ENCODE assay signal across 8 mouse cellular contexts in genomic region chr8:70352657-70353151, GRCm38 (mm10). TPM values are rescaled to one million over a fixed set of nuclear protein-coding genes. Genes with fewer than 3 reads are reported as not detected.
A peak's percentile ranks its signal among the peaks of the same experiment; 100 is the strongest.
DNase-seq lines count a peak whose midpoint lies in the region; ATAC-seq and TF ChIP-seq lines count a peak whose summit lies in the region.

No protein-coding gene starts in this region.

- under 1% methylated on average over 50 of the region's 64 CpGs for WGBS in lung, embryonic 16.5 days
- WGBS in bone marrow, adult 2 months = under 1% methylated on average over 64 of the region's 64 CpGs
- WGBS in limb, embryonic 13.5 days = 0% methylated on average over 56 of the region's 64 CpGs
- WGBS in olfactory bulb, adult 2 months = under 1% methylated on average over 62 of the region's 64 CpGs

- H3K9me3 ChIP-seq in lung, embryonic 16.5 days (ENCODE audit: control insufficient read depth, low read length) = no peaks in the 10 kb centered on the region
- H3K9me3 ChIP-seq in limb, embryonic 13.5 days = no peaks in the 10 kb centered on the region

- H3K27me3 ChIP-seq in lung, embryonic 16.5 days (ENCODE audit: control insufficient read depth, insufficient read depth, low read depth, low read length) = no peaks in the 10 kb centered on the region
- H3K27me3 ChIP-seq in limb, embryonic 13.5 days = no peaks in the 10 kb centered on the region

- peak overlapping the region; percentile 99 for H3K9ac ChIP-seq in lung, embryonic 16.5 days (ENCODE audit: low read length)
- H3K9ac ChIP-seq in limb, embryonic 13.5 days = peak overlapping the region; percentile 99

- peak overlapping the region; percentile 76 for H3K4me2 ChIP-seq in lung, embryonic 16.5 days (ENCODE audit: low read depth, low read length)
- H3K4me2 ChIP-seq in limb, embryonic 13.5 days (replicated peaks) = peak overlapping the region; percentile 100

- DNase-seq in lung, adult 18-20 months = no peak
- DNase-seq in heart, postnatal 4 days = peak; percentile 71
- no peak for DNase-seq in right cerebral cortex, postnatal 4 days
- DNase-seq in adrenal gland, adult 8-10 months = no peak

- peak; percentile 52 for ATAC-seq in lung, embryonic 16.5 days (ENCODE audit: low read depth)
- ATAC-seq in limb, embryonic 13.5 days (ENCODE audit: low FRiP score, low read depth) = peak; percentile 49; the same call in 1 of the 2 replicates

- no peak for TF ChIP-seq POLR2A in bone marrow, adult 2 months (IDR thresholded peaks at IDR 0.05; ENCODE audit: borderline replicate concordance, control insufficient read depth, low read depth, low read length)
- no peak for TF ChIP-seq POLR2A in olfactory bulb, adult 2 months (IDR thresholded peaks at IDR 0.05; ENCODE audit: insufficient read depth, low read depth, low read length)

- TF ChIP-seq CTCF in bone marrow, adult 2 months (IDR thresholded peaks at IDR 0.05; ENCODE audit: control insufficient read depth, insufficient read depth, low read length) = no peak
- no peak for TF ChIP-seq CTCF in olfactory bulb, adult 2 months (IDR thresholded peaks at IDR 0.05; ENCODE audit: insufficient read depth, low read depth, low read length)

- H3K4me1 ChIP-seq in lung, embryonic 16.5 days (replicated peaks; ENCODE audit: control insufficient read depth, insufficient read depth, low read length) = peaks cover 30% of the 10 kb centered on the region
- H3K4me1 ChIP-seq in bone marrow, adult 2 months (ENCODE audit: control insufficient read depth, insufficient read depth, low read length) = peaks cover 3% of the 10 kb centered on the region; the same call in 1 of the 2 replicates
- H3K4me1 ChIP-seq in limb, embryonic 13.5 days = peaks cover 55% of the 10 kb centered on the region
- peaks cover 43% of the 10 kb centered on the region for H3K4me1 ChIP-seq in olfactory bulb, adult 2 months (ENCODE audit: control insufficient read depth, insufficient read depth, low read length)

- H3K27ac ChIP-seq in lung, embryonic 16.5 days (ENCODE audit: low read length) = peak overlapping the region; percentile 90
- H3K27ac ChIP-seq in bone marrow, adult 2 months (ENCODE audit: control insufficient read depth, insufficient read depth, low read depth, low read length, poor library complexity) = peak overlapping the region; percentile 85
- H3K27ac ChIP-seq in limb, embryonic 13.5 days = peak overlapping the region; percentile 76
- H3K27ac ChIP-seq in olfactory bulb, adult 2 months (ENCODE audit: insufficient read depth, low read depth, low read length) = no peak overlapping the region

- H3K36me3 ChIP-seq in lung, embryonic 16.5 days (ENCODE audit: control insufficient read depth, insufficient read depth, low read length) = no peaks in the 10 kb centered on the region
- peaks cover 24% of the 10 kb centered on the region for H3K36me3 ChIP-seq in limb, embryonic 13.5 days

- H3K4me3 ChIP-seq in lung, embryonic 16.5 days (ENCODE audit: low read length) = peak overlapping the region; percentile 99
- peak overlapping the region; percentile 74 for H3K4me3 ChIP-seq in bone marrow, adult 2 months (replicated peaks; ENCODE audit: control insufficient read depth, low read depth, low read length)
- H3K4me3 ChIP-seq in limb, embryonic 13.5 days = peak overlapping the region; percentile 100
- peak overlapping the region; percentile 95 for H3K4me3 ChIP-seq in olfactory bulb, adult 2 months (ENCODE audit: insufficient read depth, low read depth, low read length)

RNA-seq across cellular contexts. Expression of gene Upf1, which starts 0.4 kb away (rescaled TPM):
- polyA plus RNA-seq in lung, embryonic 16.5 days (2015; fragmentation: Nextera tagmentation; extraction: Ambion mirVana) = 8.7 and 10.5 TPM in 2 replicates
- 20.2 and 39.1 TPM in 2 replicates for polyA plus RNA-seq in bone marrow, adult 2 months (2011; ENCODE audit: insufficient read depth, insufficient read length, low replicate concordance, missing spikeins)
- total RNA-seq in heart, postnatal 4 days (2021) = 10 to 100 TPM; 44.1 to 45.9 TPM
- polyA plus RNA-seq in limb, embryonic 13.5 days (2015; fragmentation: Nextera tagmentation; extraction: Ambion mirVana) = 18.7 and 19.5 TPM in 2 replicates
- not detected in 2 replicates for polyA plus RNA-seq in olfactory bulb, adult 2 months (2012; ENCODE audit: insufficient read depth, insufficient read length, low replicate concordance, missing spikeins)
- 10 to 100 TPM; 64.2 to 82.6 (median 76.1) TPM for total RNA-seq in adrenal gland, adult 8-10 months (2022)

RNA-seq across cellular contexts. Expression of gene Comp, which starts 20.7 kb away (rescaled TPM):
- polyA plus RNA-seq in lung, embryonic 16.5 days (2015; fragmentation: Nextera tagmentation; extraction: Ambion mirVana) = 0.68 and 0.75 TPM in 2 replicates
- 19.6 TPM in 1 of 2 replicates, not detected in the other for polyA plus RNA-seq in bone marrow, adult 2 months (2011; ENCODE audit: insufficient read depth, insufficient read length, low replicate concordance, missing spikeins)
- 1 to 10 TPM; 2.5 to 2.6 TPM for total RNA-seq in heart, postnatal 4 days (2021)
- polyA plus RNA-seq in limb, embryonic 13.5 days (2015; fragmentation: Nextera tagmentation; extraction: Ambion mirVana) = 26.4 and 40.8 TPM in 2 replicates
- polyA plus RNA-seq in olfactory bulb, adult 2 months (2012; ENCODE audit: insufficient read depth, insufficient read length, low replicate concordance, missing spikeins) = not detected in 2 replicates
- total RNA-seq in adrenal gland, adult 8-10 months (2022) = under 1 TPM in 3 of 4 experiments, not detected in 1; 0.17 to 0.61 (median 0.27) TPM

RNA-seq across cellular contexts. Expression of gene Gdf1, which starts 23.1 kb away (rescaled TPM):
- polyA plus RNA-seq in lung, embryonic 16.5 days (2015; fragmentation: Nextera tagmentation; extraction: Ambion mirVana) = 0.40 and 1.4 TPM in 2 replicates
- not detected in 2 replicates for polyA plus RNA-seq in bone marrow, adult 2 months (2011; ENCODE audit: insufficient read depth, insufficient read length, low replicate concordance, missing spikeins)
- under 1 TPM in 1 of 2 experiments, not detected in 1; 0.60 TPM for total RNA-seq in heart, postnatal 4 days (2021)
- 0.78 and 2.7 TPM in 2 replicates for polyA plus RNA-seq in limb, embryonic 13.5 days (2015; fragmentation: Nextera tagmentation; extraction: Ambion mirVana)
- polyA plus RNA-seq in olfactory bulb, adult 2 months (2012; ENCODE audit: insufficient read depth, insufficient read length, low replicate concordance, missing spikeins) = not detected in 2 replicates
- 1 to 10 TPM in 2 of 4 experiments, under 1 TPM in 2; 0.70 to 1.6 (median 1.1) TPM for total RNA-seq in adrenal gland, adult 8-10 months (2022)

RNA-seq across cellular contexts. Expression of gene Cers1, which starts 37.1 kb away (rescaled TPM):
- 2.4 and 3.0 TPM in 2 replicates for polyA plus RNA-seq in lung, embryonic 16.5 days (2015; fragmentation: Nextera tagmentation; extraction: Ambion mirVana)
- not detected in 2 replicates for polyA plus RNA-seq in bone marrow, adult 2 months (2011; ENCODE audit: insufficient read depth, insufficient read length, low replicate concordance, missing spikeins)
- total RNA-seq in heart, postnatal 4 days (2021) = under 1 TPM; 0.43 to 0.56 TPM
- polyA plus RNA-seq in limb, embryonic 13.5 days (2015; fragmentation: Nextera tagmentation; extraction: Ambion mirVana) = 10.0 and 10.2 TPM in 2 replicates
- polyA plus RNA-seq in olfactory bulb, adult 2 months (2012; ENCODE audit: insufficient read depth, insufficient read length, low replicate concordance, missing spikeins) = not detected in 2 replicates
- total RNA-seq in adrenal gland, adult 8-10 months (2022) = 1 to 10 TPM; 2.8 to 5.3 (median 4.1) TPM

RNA-seq across cellular contexts. Expression of gene Cope, which starts 50.4 kb away (rescaled TPM):
- 325 and 349 TPM in 2 replicates for polyA plus RNA-seq in lung, embryonic 16.5 days (2015; fragmentation: Nextera tagmentation; extraction: Ambion mirVana)
- 85.8 and 91.7 TPM in 2 replicates for polyA plus RNA-seq in bone marrow, adult 2 months (2011; ENCODE audit: insufficient read depth, insufficient read length, low replicate concordance, missing spikeins)
- total RNA-seq in heart, postnatal 4 days (2021) = 100 to 1,000 TPM; 176 to 179 TPM
- polyA plus RNA-seq in limb, embryonic 13.5 days (2015; fragmentation: Nextera tagmentation; extraction: Ambion mirVana) = 340 and 345 TPM in 2 replicates
- polyA plus RNA-seq in olfactory bulb, adult 2 months (2012; ENCODE audit: insufficient read depth, insufficient read length, low replicate concordance, missing spikeins) = not detected in 2 replicates
- 100 to 1,000 TPM; 190 to 236 (median 226) TPM for total RNA-seq in adrenal gland, adult 8-10 months (2022)
